Mouse (Mus musculus): ENCODE data around the gene Dpm3. TPM values are rescaled to one million over a fixed set of nuclear protein-coding genes. Genes with fewer than 3 reads are reported as not detected.

Gene Dpm3
- polyA plus RNA-seq, 1 experiment from 2014 or later: 106 TPM

DNA sequence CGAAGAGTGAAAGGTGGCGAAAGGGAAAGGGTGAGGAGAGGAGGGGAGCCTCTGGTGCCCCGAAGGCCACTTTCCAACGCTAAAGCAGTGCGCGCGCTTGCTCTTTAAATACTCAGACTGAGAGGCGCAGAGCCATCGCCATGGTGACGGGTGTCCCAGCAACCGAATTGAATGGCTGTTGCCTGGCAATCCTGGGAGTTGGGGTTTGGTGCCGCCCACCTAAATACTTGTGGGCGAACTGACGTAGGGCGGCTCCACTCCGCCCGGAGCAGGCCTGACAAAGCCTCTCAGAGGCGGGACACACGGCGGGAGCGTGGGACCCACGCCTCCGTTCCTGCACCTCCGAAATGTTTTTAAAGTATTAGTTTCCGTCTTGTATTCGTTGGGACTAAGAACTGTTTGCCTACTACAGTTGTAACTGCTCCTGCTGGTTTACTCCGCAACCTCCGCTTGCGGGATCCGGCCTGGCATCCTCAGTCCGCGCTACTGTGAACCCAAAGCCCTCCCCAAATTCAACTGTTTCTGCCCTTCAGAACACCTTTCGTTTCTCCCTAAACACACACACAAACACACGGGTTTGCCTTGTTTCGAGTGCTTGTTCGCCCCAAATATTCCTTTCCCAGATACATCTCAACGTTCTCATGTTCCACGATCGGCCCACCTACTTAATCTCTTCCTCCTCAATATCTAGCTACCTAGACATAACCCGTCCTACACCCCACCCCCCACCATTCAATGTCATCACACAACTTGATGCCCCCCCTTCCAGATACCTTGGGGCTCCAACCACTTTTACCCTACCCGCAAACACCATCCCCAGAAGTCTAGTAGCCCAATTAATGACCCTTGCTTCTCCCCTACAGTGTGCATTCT lies 31.6 kb upstream of the Dpm3 start:
- 3% methylated on average over 41 of the region's 41 CpGs for WGBS
- peaks cover 24% of the 10 kb centered on the region for H3K4me1 ChIP-seq (ENCODE audit: control insufficient read depth, insufficient read depth, low read length)
- no peaks in the 10 kb centered on the region for H3K9me3 ChIP-seq (ENCODE audit: control insufficient read depth, low read length)
- peak overlapping the region; percentile 92 for H3K4me2 ChIP-seq (ENCODE audit: low read depth, severe bottlenecking)
- peak; percentile 81 for ATAC-seq (ENCODE audit: insufficient number of reproducible peaks, low FRiP score, low TSS enrichment, low read depth)
- H3K9ac ChIP-seq (ENCODE audit: low read length): peak overlapping the region; percentile 62
- peak; percentile 93 for DNase-seq (ENCODE audit: low spot score)
- no peaks in the 10 kb centered on the region; the same call in 1 of the 2 replicates for H3K36me3 ChIP-seq (ENCODE audit: control insufficient read depth, insufficient read depth, low read length)
- H3K27ac ChIP-seq (replicated peaks; ENCODE audit: low read depth, low read length): peak overlapping the region; percentile 55
- peak overlapping the region; percentile 44 for H3K4me3 ChIP-seq (ENCODE audit: low read depth, low read length)
- 0 out of 2 replicates have a peak, but pooled peaks cover 2% of the 10 kb centered on the region for H3K27me3 ChIP-seq (ENCODE audit: control insufficient read depth, insufficient read depth, low read length)

DNA sequence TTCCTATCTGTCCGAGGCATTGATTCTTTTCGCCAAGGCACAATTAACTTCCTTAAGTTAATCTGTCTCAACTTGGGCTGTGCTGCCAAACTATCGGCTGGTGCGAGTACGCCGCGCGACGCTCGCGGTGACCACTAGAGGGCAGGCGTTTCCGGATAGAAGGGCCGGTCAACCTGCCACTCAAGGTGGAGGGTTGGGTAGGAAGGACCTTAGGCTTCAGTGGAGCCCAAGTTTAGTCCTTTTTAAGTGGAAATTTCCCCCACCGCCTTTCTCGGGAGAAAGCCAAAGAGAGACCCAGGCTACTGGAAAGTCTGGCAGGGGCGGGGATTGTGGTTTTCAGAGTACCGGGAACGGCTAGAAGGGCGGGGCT lies 31.0 kb upstream of the Dpm3 start:
- Histone ChIP-seq H3K36me3 (ENCODE audit: control insufficient read depth, insufficient read depth, low read length) (no peaks in the 10 kb centered on the region; the same call in 1 of the 2 replicates), H3K4me2 (ENCODE audit: low read depth, severe bottlenecking) (peak overlapping the region; percentile 92), H3K9me3 (ENCODE audit: control insufficient read depth, low read length) (no peaks in the 10 kb centered on the region), H3K9ac (ENCODE audit: low read length) (peak overlapping the region; percentile 54; the same call in 1 of the 2 replicates), H3K4me1 (ENCODE audit: control insufficient read depth, insufficient read depth, low read length) (peaks cover 24% of the 10 kb centered on the region), H3K4me3 (ENCODE audit: low read depth, low read length) (peak overlapping the region; percentile 44), H3K27me3 (ENCODE audit: control insufficient read depth, insufficient read depth, low read length) (0 out of 2 replicates have a peak, but pooled peaks cover 2% of the 10 kb centered on the region), H3K27ac (replicated peaks; ENCODE audit: low read depth, low read length) (no peak overlapping the region)
- peak; percentile 10; the same call in 1 of the 2 replicates for ATAC-seq (ENCODE audit: insufficient number of reproducible peaks, low FRiP score, low TSS enrichment, low read depth)
- peak; percentile 94 for DNase-seq (ENCODE audit: low spot score)
- under 1% methylated on average over 20 of the region's 20 CpGs for WGBS

DNA sequence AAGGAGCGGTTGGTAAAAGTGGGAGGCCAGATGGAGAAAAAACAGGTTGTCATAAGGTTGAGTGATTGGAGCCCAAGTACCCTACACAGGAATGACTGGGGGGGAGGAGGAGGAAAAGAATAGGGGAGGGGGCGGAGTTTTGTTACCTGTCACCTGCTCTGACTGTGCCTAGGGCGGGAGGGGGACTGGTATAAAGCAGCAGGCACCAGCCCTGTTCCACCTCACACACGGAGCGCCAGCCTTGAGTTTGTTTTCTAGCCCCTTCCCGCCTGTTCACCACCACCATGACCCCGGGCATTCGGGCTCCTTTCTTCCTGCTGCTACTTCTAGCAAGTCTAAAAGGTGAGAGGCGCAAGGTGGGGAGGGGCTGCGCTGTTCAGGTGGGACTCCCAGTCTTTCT lies 30.3 kb upstream of the Dpm3 start, which contains the start of gene Muc1:
Gene Muc1, plus strand, starts transcription at position 222 of the 400 bp plus-strand sequence.
- Histone ChIP-seq H3K9ac (ENCODE audit: low read length) (peak within 1 kb of the TSS; percentile 54; the same call in 1 of the 2 replicates), H3K36me3 (ENCODE audit: control insufficient read depth, insufficient read depth, low read length) (no peaks in the 10 kb centered on the region), H3K4me3 (ENCODE audit: low read depth, low read length) (peak within 1 kb of the TSS; percentile 44), H3K27ac (replicated peaks; ENCODE audit: low read depth, low read length) (peak within 1 kb of the TSS; percentile 55), H3K9me3 (ENCODE audit: control insufficient read depth, low read length) (no peaks in the 10 kb centered on the region), H3K27me3 (ENCODE audit: control insufficient read depth, insufficient read depth, low read length) (0 out of 2 replicates have a peak, but pooled peaks cover 2% of the 10 kb centered on the region), H3K4me2 (ENCODE audit: low read depth, severe bottlenecking) (peak within 1 kb of the TSS; percentile 92), H3K4me1 (ENCODE audit: control insufficient read depth, insufficient read depth, low read length) (peaks cover 24% of the 10 kb centered on the region)
- DNase-seq (ENCODE audit: low spot score) (no peak), ATAC-seq (ENCODE audit: insufficient number of reproducible peaks, low FRiP score, low TSS enrichment, low read depth) (no peak)
- WGBS: 24% methylated on average over 10 of the region's 10 CpGs

DNA sequence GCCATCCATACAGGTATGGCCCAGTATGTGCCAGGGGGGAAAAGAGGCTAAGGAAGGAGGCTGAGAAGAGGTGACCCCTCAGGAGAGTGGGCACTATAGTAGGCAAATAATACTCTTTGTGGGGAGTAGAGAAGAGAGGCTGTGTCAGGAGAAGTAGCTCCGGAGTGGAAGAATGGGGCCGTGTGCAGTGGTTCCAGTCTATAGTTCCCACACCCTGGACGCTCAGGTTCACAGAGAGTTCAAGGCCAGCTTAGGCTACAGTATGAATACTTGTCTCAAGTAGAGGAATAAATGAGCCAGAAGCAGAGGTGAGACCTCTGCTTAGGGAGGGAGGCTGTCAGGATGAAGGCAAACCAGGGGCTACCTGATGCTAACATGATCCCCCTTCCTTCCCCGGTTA lies 29.9 kb upstream of the Dpm3 start:
- Histone ChIP-seq H3K9me3 (ENCODE audit: control insufficient read depth, low read length) (no peaks in the 10 kb centered on the region), H3K27ac (replicated peaks; ENCODE audit: low read depth, low read length) (no peak overlapping the region), H3K4me2 (ENCODE audit: low read depth, severe bottlenecking) (no peak overlapping the region), H3K27me3 (ENCODE audit: control insufficient read depth, insufficient read depth, low read length) (0 out of 2 replicates have a peak, but pooled peaks cover 2% of the 10 kb centered on the region), H3K4me1 (ENCODE audit: control insufficient read depth, insufficient read depth, low read length) (peaks cover 24% of the 10 kb centered on the region), H3K4me3 (ENCODE audit: low read depth, low read length) (no peak overlapping the region), H3K36me3 (ENCODE audit: control insufficient read depth, insufficient read depth, low read length) (no peaks in the 10 kb centered on the region), H3K9ac (ENCODE audit: low read length) (no peak overlapping the region)
- no peak for ATAC-seq (ENCODE audit: insufficient number of reproducible peaks, low FRiP score, low TSS enrichment, low read depth)
- DNase-seq (ENCODE audit: low spot score): no peak
- 60% methylated on average over 4 of the region's 4 CpGs for WGBS

DNA sequence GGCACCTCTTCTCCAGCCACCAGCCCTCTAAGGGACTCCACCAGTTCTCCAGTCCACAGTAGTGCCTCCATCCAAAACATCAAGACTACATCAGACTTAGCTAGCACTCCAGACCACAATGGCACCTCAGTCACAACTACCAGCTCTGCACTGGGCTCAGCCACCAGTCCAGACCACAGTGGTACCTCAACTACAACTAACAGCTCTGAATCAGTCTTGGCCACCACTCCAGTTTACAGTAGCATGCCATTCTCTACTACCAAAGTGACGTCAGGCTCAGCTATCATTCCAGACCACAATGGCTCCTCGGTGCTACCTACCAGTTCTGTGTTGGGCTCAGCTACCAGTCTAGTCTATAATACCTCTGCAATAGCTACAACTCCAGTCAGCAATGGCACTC lies 28.6 kb upstream of the Dpm3 start:
- WGBS: 88% methylated on average over 2 of the region's 2 CpGs
- no peak overlapping the region for H3K27ac ChIP-seq (replicated peaks; ENCODE audit: low read depth, low read length)
- no peak for DNase-seq (ENCODE audit: low spot score)
- no peak overlapping the region for H3K4me2 ChIP-seq (ENCODE audit: low read depth, severe bottlenecking)
- 0 out of 2 replicates have a peak, but pooled peaks cover 2% of the 10 kb centered on the region for H3K27me3 ChIP-seq (ENCODE audit: control insufficient read depth, insufficient read depth, low read length)
- no peak overlapping the region for H3K4me3 ChIP-seq (ENCODE audit: low read depth, low read length)
- peaks cover 20% of the 10 kb centered on the region for H3K4me1 ChIP-seq (ENCODE audit: control insufficient read depth, insufficient read depth, low read length)
- no peaks in the 10 kb centered on the region for H3K9me3 ChIP-seq (ENCODE audit: control insufficient read depth, low read length)
- no peaks in the 10 kb centered on the region for H3K36me3 ChIP-seq (ENCODE audit: control insufficient read depth, insufficient read depth, low read length)
- ATAC-seq (ENCODE audit: insufficient number of reproducible peaks, low FRiP score, low TSS enrichment, low read depth): no peak
- H3K9ac ChIP-seq (ENCODE audit: low read length): no peak overlapping the region

DNA sequence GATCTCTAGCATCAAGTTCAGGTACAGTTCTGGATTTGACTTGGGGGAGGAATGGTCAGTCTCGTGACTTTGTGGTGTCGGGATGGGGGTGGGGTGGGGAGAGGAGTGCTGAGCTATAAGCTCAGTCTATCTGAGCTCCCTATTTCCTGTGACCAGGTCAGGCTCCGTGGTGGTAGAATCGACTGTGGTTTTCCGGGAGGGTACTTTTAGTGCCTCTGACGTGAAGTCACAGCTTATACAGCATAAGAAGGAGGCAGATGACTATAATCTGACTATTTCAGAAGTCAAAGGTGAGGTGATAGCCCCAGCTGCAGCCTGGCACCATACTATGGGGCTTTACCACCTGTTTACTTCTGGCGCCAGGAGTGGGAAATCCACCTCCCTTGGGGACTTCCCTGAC lies 27.8 kb upstream of the Dpm3 start:
- no peak overlapping the region for H3K27ac ChIP-seq (replicated peaks; ENCODE audit: low read depth, low read length)
- H3K4me3 ChIP-seq (ENCODE audit: low read depth, low read length): no peak overlapping the region
- ATAC-seq (ENCODE audit: insufficient number of reproducible peaks, low FRiP score, low TSS enrichment, low read depth) (no peak), DNase-seq (ENCODE audit: low spot score) (no peak)
- 66% methylated on average over 7 of the region's 7 CpGs for WGBS
- no peaks in the 10 kb centered on the region for H3K9me3 ChIP-seq (ENCODE audit: control insufficient read depth, low read length)
- H3K9ac ChIP-seq (ENCODE audit: low read length): no peak overlapping the region
- no peaks in the 10 kb centered on the region for H3K36me3 ChIP-seq (ENCODE audit: control insufficient read depth, insufficient read depth, low read length)
- H3K4me2 ChIP-seq (ENCODE audit: low read depth, severe bottlenecking): no peak overlapping the region
- peaks cover 13% of the 10 kb centered on the region for H3K4me1 ChIP-seq (ENCODE audit: control insufficient read depth, insufficient read depth, low read length)
- H3K27me3 ChIP-seq (ENCODE audit: control insufficient read depth, insufficient read depth, low read length): 0 out of 2 replicates have a peak, but pooled peaks cover 2% of the 10 kb centered on the region

DNA sequence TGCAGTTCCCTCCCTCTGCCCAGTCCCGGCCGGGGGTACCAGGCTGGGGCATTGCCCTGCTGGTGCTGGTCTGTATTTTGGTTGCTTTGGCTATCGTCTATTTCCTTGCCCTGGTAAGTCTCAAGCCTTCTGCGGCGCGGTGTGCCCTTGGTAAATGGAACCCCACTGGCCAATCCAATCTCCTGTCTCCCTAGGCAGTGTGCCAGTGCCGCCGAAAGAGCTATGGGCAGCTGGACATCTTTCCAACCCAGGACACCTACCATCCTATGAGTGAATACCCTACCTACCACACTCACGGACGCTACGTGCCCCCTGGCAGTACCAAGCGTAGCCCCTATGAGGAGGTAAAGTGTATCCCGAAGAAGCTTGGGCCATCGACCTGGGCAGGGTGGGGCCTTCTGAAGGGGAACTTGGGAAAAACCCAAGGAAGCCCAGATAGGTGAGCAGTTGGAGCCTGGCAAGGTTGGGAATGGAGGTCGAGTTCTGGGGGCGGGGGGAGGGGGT lies 27.3 kb upstream of the Dpm3 start:
- Histone ChIP-seq H3K4me2 (ENCODE audit: low read depth, severe bottlenecking) (no peak overlapping the region), H3K9me3 (ENCODE audit: control insufficient read depth, low read length) (no peaks in the 10 kb centered on the region), H3K9ac (ENCODE audit: low read length) (no peak overlapping the region)

DNA sequence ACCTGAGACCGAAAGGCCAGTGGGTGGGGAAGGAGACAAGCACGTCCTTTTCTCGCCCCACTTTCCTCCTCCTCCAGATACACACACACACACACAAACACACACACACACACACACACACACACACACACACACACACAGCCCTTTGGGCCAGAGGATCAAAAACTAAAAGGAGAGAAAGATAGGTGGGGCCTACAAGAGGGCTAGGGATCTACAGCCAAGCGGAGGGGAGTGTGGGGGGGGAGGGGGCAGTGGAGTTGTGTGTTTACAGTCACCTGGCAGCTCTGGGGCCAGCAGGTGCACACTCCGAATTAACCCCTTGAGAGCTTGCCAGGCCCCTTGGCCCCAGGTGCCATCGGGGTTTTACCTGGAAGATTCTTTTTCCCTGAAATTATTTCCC lies 26.5 kb upstream of the Dpm3 start:
- H3K4me2 ChIP-seq (ENCODE audit: low read depth, severe bottlenecking): no peak overlapping the region
- H3K9ac ChIP-seq (ENCODE audit: low read length): no peak overlapping the region
- H3K9me3 ChIP-seq (ENCODE audit: control insufficient read depth, low read length): no peaks in the 10 kb centered on the region
- DNase-seq (ENCODE audit: low spot score) (no peak), ATAC-seq (ENCODE audit: insufficient number of reproducible peaks, low FRiP score, low TSS enrichment, low read depth) (no peak)
- H3K27me3 ChIP-seq (ENCODE audit: control insufficient read depth, insufficient read depth, low read length): 0 out of 2 replicates have a peak, but pooled peaks cover 2% of the 10 kb centered on the region
- WGBS: 50% methylated on average over 6 of the region's 6 CpGs
- no peak overlapping the region for H3K27ac ChIP-seq (replicated peaks; ENCODE audit: low read depth, low read length)
- peaks cover 7% of the 10 kb centered on the region; the same call in 1 of the 2 replicates for H3K4me1 ChIP-seq (ENCODE audit: control insufficient read depth, insufficient read depth, low read length)
- no peak overlapping the region for H3K4me3 ChIP-seq (ENCODE audit: low read depth, low read length)
- no peaks in the 10 kb centered on the region for H3K36me3 ChIP-seq (ENCODE audit: control insufficient read depth, insufficient read depth, low read length)

More for the DNA sequence above, 27.3 kb upstream of the Dpm3 start:
- no peak for DNase-seq (ENCODE audit: low spot score)
- H3K27me3 ChIP-seq (ENCODE audit: control insufficient read depth, insufficient read depth, low read length): 0 out of 2 replicates have a peak, but pooled peaks cover 2% of the 10 kb centered on the region
- H3K36me3 ChIP-seq (ENCODE audit: control insufficient read depth, insufficient read depth, low read length): no peaks in the 10 kb centered on the region
- no peak overlapping the region for H3K4me3 ChIP-seq (ENCODE audit: low read depth, low read length)
- 72% methylated on average over 16 of the region's 16 CpGs for WGBS
- no peak for ATAC-seq (ENCODE audit: insufficient number of reproducible peaks, low FRiP score, low TSS enrichment, low read depth)
- H3K27ac ChIP-seq (replicated peaks; ENCODE audit: low read depth, low read length): no peak overlapping the region
- peaks cover 9% of the 10 kb centered on the region; the same call in 1 of the 2 replicates for H3K4me1 ChIP-seq (ENCODE audit: control insufficient read depth, insufficient read depth, low read length)

Measured in limb, embryonic 11.5 days (tissue).